Mouse (Mus musculus): ENCODE results near the gene Tmem189. TPM values are rescaled to one million over a fixed set of nuclear protein-coding genes. Genes with fewer than 3 reads are reported as not detected.

The Tmem189 gene
- total and polyA plus RNA-seq, 2 experiments from 2014 or later: 39.3 to 76.8 TPM

GRCm38 (mm10) chr2:167694963-167695362 lies 5.3 kb upstream of the Tmem189 start:
- no peak overlapping the region for H3K4me3 ChIP-seq (ENCODE audit: low read depth, low read length)
- no peaks in the 10 kb centered on the region for H3K27me3 ChIP-seq (ENCODE audit: control insufficient read depth, insufficient read depth, low read length)
- H3K9ac ChIP-seq (replicated peaks; ENCODE audit: low read depth, low read length): no peak overlapping the region
- ATAC-seq (ENCODE audit: insufficient read depth, low read depth) (no peak), DNase-seq (ENCODE audit: low spot score) (no peak)
- H3K4me1 ChIP-seq (ENCODE audit: control insufficient read depth, insufficient read depth): peaks cover 24% of the 10 kb centered on the region
- TF ChIP-seq CTCF (IDR thresholded peaks at IDR 0.05; ENCODE audit: low read depth) (no peak), EP300 (IDR thresholded peaks at IDR 0.05; ENCODE audit: low read depth) (no peak)
- H3K4me2 ChIP-seq (ENCODE audit: low read depth, low read length): no peak overlapping the region
- H3K27ac ChIP-seq (ENCODE audit: low read depth): no peak overlapping the region
- no peaks in the 10 kb centered on the region for H3K36me3 ChIP-seq (replicated peaks; ENCODE audit: control insufficient read depth, insufficient read depth, low read length)
- H3K9me3 ChIP-seq (replicated peaks; ENCODE audit: control insufficient read depth, low read length): no peaks in the 10 kb centered on the region
- WGBS: 93% methylated on average over 7 of the region's 7 CpGs

- no peaks in the 10 kb centered on the region for H3K27me3 ChIP-seq (ENCODE audit: control insufficient read depth, insufficient read depth, low read length)
- no peak for ATAC-seq (ENCODE audit: insufficient read depth, low read depth)
- no peaks in the 10 kb centered on the region for H3K9me3 ChIP-seq (replicated peaks; ENCODE audit: control insufficient read depth, low read length)
- no peak overlapping the region for H3K27ac ChIP-seq (ENCODE audit: low read depth)
- TF ChIP-seq CTCF (IDR thresholded peaks at IDR 0.05; ENCODE audit: low read depth) (no peak), EP300 (IDR thresholded peaks at IDR 0.05; ENCODE audit: low read depth) (no peak)
- no peak for DNase-seq (ENCODE audit: low spot score)
- H3K9ac ChIP-seq (replicated peaks; ENCODE audit: low read depth, low read length): no peak overlapping the region
- peaks cover 24% of the 10 kb centered on the region for H3K4me1 ChIP-seq (ENCODE audit: control insufficient read depth, insufficient read depth)
- H3K4me2 ChIP-seq (ENCODE audit: low read depth, low read length): no peak overlapping the region
- H3K36me3 ChIP-seq (replicated peaks; ENCODE audit: control insufficient read depth, insufficient read depth, low read length): no peaks in the 10 kb centered on the region
- no peak overlapping the region for H3K4me3 ChIP-seq (ENCODE audit: low read depth, low read length)
- 25% methylated on average over 1 of the region's 1 CpGs for WGBS
These were observed 4.6 kb upstream of the Tmem189 start for GRCm38 (mm10) chr2:167694244-167694643.

GRCm38 (mm10) chr2:167693540-167693939 lies 3.9 kb upstream of the Tmem189 start:
- TF ChIP-seq EP300 (IDR thresholded peaks at IDR 0.05; ENCODE audit: low read depth): no peak
- TF ChIP-seq CTCF (IDR thresholded peaks at IDR 0.05; ENCODE audit: low read depth): no peak
- no peak overlapping the region for H3K4me3 ChIP-seq (ENCODE audit: low read depth, low read length)
- no peaks in the 10 kb centered on the region for H3K36me3 ChIP-seq (replicated peaks; ENCODE audit: control insufficient read depth, insufficient read depth, low read length)
- no peaks in the 10 kb centered on the region for H3K9me3 ChIP-seq (replicated peaks; ENCODE audit: control insufficient read depth, low read length)
- WGBS: 77% methylated on average over 2 of the region's 2 CpGs
- ATAC-seq (ENCODE audit: insufficient read depth, low read depth): no peak
- peaks cover 24% of the 10 kb centered on the region for H3K4me1 ChIP-seq (ENCODE audit: control insufficient read depth, insufficient read depth)
- H3K27me3 ChIP-seq (ENCODE audit: control insufficient read depth, insufficient read depth, low read length): no peaks in the 10 kb centered on the region
- no peak for DNase-seq (ENCODE audit: low spot score)
- no peak overlapping the region for H3K27ac ChIP-seq (ENCODE audit: low read depth)
- no peak overlapping the region for H3K4me2 ChIP-seq (ENCODE audit: low read depth, low read length)
- no peak overlapping the region for H3K9ac ChIP-seq (replicated peaks; ENCODE audit: low read depth, low read length)

GRCm38 (mm10) chr2:167692831-167693230 lies 3.2 kb upstream of the Tmem189 start:
- no peak overlapping the region for H3K4me3 ChIP-seq (ENCODE audit: low read depth, low read length)
- WGBS: 67% methylated on average over 3 of the region's 3 CpGs
- H3K36me3 ChIP-seq (replicated peaks; ENCODE audit: control insufficient read depth, insufficient read depth, low read length): no peaks in the 10 kb centered on the region
- no peak for ATAC-seq (ENCODE audit: insufficient read depth, low read depth)
- H3K9me3 ChIP-seq (replicated peaks; ENCODE audit: control insufficient read depth, low read length): no peaks in the 10 kb centered on the region
- no peak overlapping the region for H3K4me2 ChIP-seq (ENCODE audit: low read depth, low read length)
- TF ChIP-seq EP300 (IDR thresholded peaks at IDR 0.05; ENCODE audit: low read depth) (no peak), CTCF (IDR thresholded peaks at IDR 0.05; ENCODE audit: low read depth) (no peak)
- no peak overlapping the region for H3K27ac ChIP-seq (ENCODE audit: low read depth)
- H3K9ac ChIP-seq (replicated peaks; ENCODE audit: low read depth, low read length): no peak overlapping the region
- DNase-seq (ENCODE audit: low spot score): no peak
- H3K4me1 ChIP-seq (ENCODE audit: control insufficient read depth, insufficient read depth): peaks cover 22% of the 10 kb centered on the region
- no peaks in the 10 kb centered on the region for H3K27me3 ChIP-seq (ENCODE audit: control insufficient read depth, insufficient read depth, low read length)

- Histone ChIP-seq H3K4me3 (ENCODE audit: low read depth, low read length) (no peak overlapping the region), H3K27me3 (ENCODE audit: control insufficient read depth, insufficient read depth, low read length) (no peaks in the 10 kb centered on the region), H3K36me3 (replicated peaks; ENCODE audit: control insufficient read depth, insufficient read depth, low read length) (no peaks in the 10 kb centered on the region), H3K9me3 (replicated peaks; ENCODE audit: control insufficient read depth, low read length) (no peaks in the 10 kb centered on the region), H3K4me1 (ENCODE audit: control insufficient read depth, insufficient read depth) (peaks cover 17% of the 10 kb centered on the region; the same call in 1 of the 2 replicates), H3K27ac (ENCODE audit: low read depth) (no peak overlapping the region), H3K9ac (replicated peaks; ENCODE audit: low read depth, low read length) (no peak overlapping the region), H3K4me2 (ENCODE audit: low read depth, low read length) (peak overlapping the region; percentile 95; the same call in 1 of the 2 replicates)
- DNase-seq (ENCODE audit: low spot score) (no peak), ATAC-seq (ENCODE audit: insufficient read depth, low read depth) (no peak)
- 90% methylated on average over 14 of the region's 14 CpGs for WGBS
- TF ChIP-seq CTCF (IDR thresholded peaks at IDR 0.05; ENCODE audit: low read depth) (no peak), EP300 (IDR thresholded peaks at IDR 0.05; ENCODE audit: low read depth) (no peak)
These were observed 2.4 kb upstream of the Tmem189 start for GRCm38 (mm10) chr2:167691871-167692661.

Data from heart, postnatal 0 days (tissue).